Mouse (Mus musculus): ENCODE data around the gene Tcam1. TPM values are rescaled to one million over a fixed set of nuclear protein-coding genes. Genes with fewer than 3 reads are reported as not detected.
A peak's percentile ranks its signal among the peaks of the same experiment; 100 is the strongest.

The Tcam1 gene
- polyA plus RNA-seq, 1 experiment from 2014 or later = 0.06 TPM

DNA sequence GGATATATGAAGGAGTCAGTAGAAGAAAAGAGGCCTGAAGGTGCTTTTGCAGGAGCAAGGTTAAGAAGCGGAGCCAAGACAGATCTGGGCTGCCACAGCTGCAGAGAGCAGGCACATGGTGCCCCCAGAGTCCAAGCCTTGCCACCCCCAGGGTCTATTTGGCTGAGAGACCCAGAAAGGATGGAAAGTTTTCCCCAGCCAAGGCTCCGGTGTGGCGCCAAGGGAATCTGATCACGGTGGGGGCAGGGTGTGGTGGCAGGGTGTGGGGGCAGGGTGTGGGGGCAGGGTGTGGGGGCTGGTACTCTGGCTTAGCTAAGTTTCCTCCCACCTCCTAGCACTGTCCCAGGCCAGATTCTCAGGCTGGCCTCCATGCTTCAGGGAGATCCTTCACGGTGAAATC, 52.0 kb downstream of the Tcam1 start:
- ATAC-seq (ENCODE audit: low read depth) = no peak
- WGBS = 74% methylated on average over 5 of the region's 5 CpGs
- H3K4me1 ChIP-seq (replicated peaks) = peaks cover 6% of the 10 kb centered on the region; the same call in 1 of the 2 replicates
- no peak overlapping the region for H3K4me2 ChIP-seq
- H3K27ac ChIP-seq (replicated peaks) = no peak overlapping the region
- no peaks in the 10 kb centered on the region for H3K27me3 ChIP-seq
- H3K36me3 ChIP-seq = no peaks in the 10 kb centered on the region
- H3K9me3 ChIP-seq = no peaks in the 10 kb centered on the region
- no peak overlapping the region for H3K4me3 ChIP-seq
- no peak overlapping the region for H3K9ac ChIP-seq

DNA sequence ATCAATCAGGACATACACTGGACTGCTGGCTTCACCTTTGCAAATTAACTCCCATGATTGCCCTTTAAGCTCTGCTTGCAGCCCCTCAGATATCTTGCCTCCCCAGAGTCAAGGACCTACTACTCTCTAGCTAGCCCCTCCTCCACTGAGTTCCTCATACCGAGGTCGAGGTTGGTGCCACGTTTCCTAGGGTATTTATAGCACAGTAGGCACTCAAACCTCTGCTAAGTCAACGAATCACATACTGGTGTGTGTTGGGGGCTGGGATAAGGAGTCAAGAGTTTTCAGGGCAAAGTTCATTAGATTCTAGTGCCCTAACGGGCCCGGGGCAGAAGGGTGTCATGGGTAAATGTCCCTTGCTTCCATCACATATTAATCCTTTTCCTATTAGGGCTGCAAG, 52.7 kb downstream of the Tcam1 start:
- ATAC-seq (ENCODE audit: low read depth) = no peak
- Histone ChIP-seq H3K36me3 (no peaks in the 10 kb centered on the region), H3K27me3 (no peaks in the 10 kb centered on the region), H3K4me3 (no peak overlapping the region), H3K9me3 (no peaks in the 10 kb centered on the region), H3K4me2 (no peak overlapping the region), H3K4me1 (replicated peaks) (peaks cover 6% of the 10 kb centered on the region; the same call in 1 of the 2 replicates), H3K9ac (no peak overlapping the region), H3K27ac (replicated peaks) (no peak overlapping the region)
- 83% methylated on average over 6 of the region's 6 CpGs for whole genome bisulfite sequencing

DNA sequence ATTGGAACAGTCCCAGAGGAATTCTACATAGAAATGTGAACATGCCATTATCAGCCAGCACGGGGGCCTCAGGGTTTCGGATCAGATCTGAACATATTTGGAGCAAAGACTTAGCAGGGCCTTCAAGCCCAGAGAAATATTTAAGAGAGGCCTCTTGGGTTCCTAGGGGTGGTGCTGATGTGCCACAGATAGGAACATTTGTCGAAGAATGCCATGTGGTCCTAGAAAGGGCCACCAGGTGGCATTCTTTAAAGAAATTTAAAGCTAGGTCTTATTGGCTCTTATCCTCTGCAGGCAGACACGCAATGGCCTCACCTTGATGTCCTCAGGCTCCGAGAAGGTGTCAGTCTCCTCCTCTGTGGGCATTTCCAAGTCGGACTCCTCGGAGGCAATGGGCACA, 53.2 kb downstream of the Tcam1 start:
- Histone ChIP-seq H3K36me3 (no peaks in the 10 kb centered on the region), H3K4me1 (replicated peaks) (peaks cover 6% of the 10 kb centered on the region; the same call in 1 of the 2 replicates), H3K9ac (no peak overlapping the region), H3K9me3 (no peaks in the 10 kb centered on the region), H3K27me3 (no peaks in the 10 kb centered on the region), H3K4me2 (no peak overlapping the region), H3K27ac (replicated peaks) (no peak overlapping the region), H3K4me3 (no peak overlapping the region)
- no peak for ATAC-seq (ENCODE audit: low read depth)
- WGBS = 72% methylated on average over 7 of the region's 7 CpGs

DNA sequence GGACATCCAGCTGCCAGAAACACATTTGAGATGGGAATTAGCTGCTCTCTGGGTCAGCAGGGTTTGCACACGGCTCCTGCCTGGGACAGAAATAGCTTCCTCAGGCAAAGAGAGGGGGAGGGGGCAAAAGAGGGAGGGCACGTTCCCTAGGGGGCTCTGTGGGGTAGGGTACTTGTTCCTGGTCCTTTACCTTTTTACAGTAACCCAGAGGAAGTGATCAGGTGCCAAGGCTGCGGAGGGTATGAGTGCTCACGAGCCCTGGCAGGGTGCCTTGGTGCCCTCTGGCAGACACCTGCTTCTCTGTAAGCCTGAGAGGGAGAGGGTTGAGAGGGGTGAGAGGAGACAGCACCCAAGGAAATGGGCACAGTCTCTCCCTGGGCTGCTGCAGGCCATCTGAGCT, 56.0 kb downstream of the Tcam1 start:
- no peak overlapping the region for H3K9ac ChIP-seq
- no peaks in the 10 kb centered on the region for H3K9me3 ChIP-seq
- ATAC-seq (ENCODE audit: low read depth) = peak; percentile 32; the same call in 1 of the 2 replicates
- H3K4me3 ChIP-seq = no peak overlapping the region
- H3K36me3 ChIP-seq = no peaks in the 10 kb centered on the region
- H3K4me2 ChIP-seq = no peak overlapping the region
- no peaks in the 10 kb centered on the region for H3K27me3 ChIP-seq
- WGBS = 56% methylated on average over 4 of the region's 4 CpGs
- H3K4me1 ChIP-seq (replicated peaks) = peaks cover 6% of the 10 kb centered on the region; the same call in 1 of the 2 replicates
- no peak overlapping the region for H3K27ac ChIP-seq (replicated peaks)

DNA sequence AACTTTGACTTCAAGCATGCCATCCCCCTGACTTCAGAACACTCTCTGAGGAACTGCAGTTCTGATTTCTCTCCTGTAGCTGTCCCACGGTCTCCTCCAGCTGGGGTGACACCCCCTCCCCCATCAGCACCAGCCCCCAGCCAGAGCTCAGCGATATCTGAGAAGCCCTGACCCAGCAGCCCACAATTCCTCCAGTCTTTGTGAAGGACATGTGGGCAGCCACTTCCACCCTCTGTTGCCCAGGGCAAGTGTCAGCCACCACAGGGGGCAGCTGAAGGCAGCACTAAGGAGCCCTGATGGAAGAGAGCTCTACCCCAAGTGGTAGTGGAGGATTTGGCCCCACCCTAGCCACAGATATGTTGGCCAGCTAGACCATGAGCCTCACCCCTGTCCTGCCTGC, 57.6 kb downstream of the Tcam1 start:
- Histone ChIP-seq H3K27me3 (no peaks in the 10 kb centered on the region), H3K27ac (replicated peaks) (no peak overlapping the region), H3K36me3 (no peaks in the 10 kb centered on the region), H3K4me2 (no peak overlapping the region), H3K4me1 (replicated peaks) (peaks cover 9% of the 10 kb centered on the region; the same call in 1 of the 2 replicates), H3K4me3 (no peak overlapping the region), H3K9ac (no peak overlapping the region), H3K9me3 (no peaks in the 10 kb centered on the region)
- no peak for ATAC-seq (ENCODE audit: low read depth)
- WGBS = 18% methylated on average over 2 of the region's 2 CpGs

DNA sequence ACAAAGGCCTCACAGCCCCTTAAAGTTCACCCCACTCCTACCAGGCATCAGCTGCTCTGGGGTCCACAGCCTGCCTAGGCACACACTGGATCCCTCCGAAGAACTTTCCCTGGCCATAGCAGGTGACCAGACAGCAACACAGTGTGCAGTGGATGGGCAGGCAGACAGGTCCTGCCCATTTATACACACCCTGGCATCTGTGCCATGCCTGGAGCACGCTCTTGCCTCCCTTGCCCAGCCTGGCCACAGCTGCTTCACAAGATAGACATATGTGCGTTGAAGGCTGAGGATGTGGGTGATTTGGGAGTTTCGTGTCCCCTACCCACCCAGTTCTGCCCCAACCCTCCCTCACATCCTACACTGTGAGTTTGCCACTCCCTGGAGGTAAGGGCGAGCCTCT, 61.6 kb downstream of the Tcam1 start:
- Histone ChIP-seq H3K36me3 (no peaks in the 10 kb centered on the region), H3K4me2 (no peak overlapping the region), H3K27me3 (no peaks in the 10 kb centered on the region), H3K4me1 (replicated peaks) (0 out of 2 replicates have a peak, but pooled peaks cover 3% of the 10 kb centered on the region), H3K4me3 (no peak overlapping the region), H3K9me3 (no peaks in the 10 kb centered on the region), H3K27ac (replicated peaks) (no peak overlapping the region), H3K9ac (no peak overlapping the region)
- WGBS = 81% methylated on average over 5 of the region's 5 CpGs
- no peak for ATAC-seq (ENCODE audit: low read depth)

Other genes with a start within 250 kb of the Tcam1 start
- 110 and 116 TPM in 2 replicates for gene Dcaf7, start 239.8 kb upstream of the Tcam1 start, polyA plus RNA-seq (2015; fragmentation: Nextera tagmentation; extraction: Ambion mirVana)
- 7.5 and 8.9 TPM in 2 replicates for gene Taco1, start 210.6 kb upstream of the Tcam1 start, polyA plus RNA-seq (2015; fragmentation: Nextera tagmentation; extraction: Ambion mirVana)
- gene Map3k3, start 192.1 kb upstream of the Tcam1 start, polyA plus RNA-seq (2015; fragmentation: Nextera tagmentation; extraction: Ambion mirVana) = 15.9 and 18.0 TPM in 2 replicates
- gene Gm10840, start 115.8 kb upstream of the Tcam1 start, polyA plus RNA-seq (2015; fragmentation: Nextera tagmentation; extraction: Ambion mirVana) = not detected in 2 replicates
- 171 and 187 TPM in 2 replicates for gene Limd2, start 115.8 kb upstream of the Tcam1 start, polyA plus RNA-seq (2015; fragmentation: Nextera tagmentation; extraction: Ambion mirVana)
- gene Strada, start 74.5 kb upstream of the Tcam1 start, polyA plus RNA-seq (2015; fragmentation: Nextera tagmentation; extraction: Ambion mirVana) = 32.8 and 33.5 TPM in 2 replicates
- 96.7 and 111 TPM in 2 replicates for gene Ccdc47, start 60.3 kb upstream of the Tcam1 start, polyA plus RNA-seq (2015; fragmentation: Nextera tagmentation; extraction: Ambion mirVana)
- gene Ddx42, start 59.7 kb upstream of the Tcam1 start, polyA plus RNA-seq (2015; fragmentation: Nextera tagmentation; extraction: Ambion mirVana) = 87.1 and 89.8 TPM in 2 replicates
- 35.3 and 42.4 TPM in 2 replicates for gene Ftsj3, start 20.6 kb upstream of the Tcam1 start, polyA plus RNA-seq (2015; fragmentation: Nextera tagmentation; extraction: Ambion mirVana)
- 360 and 361 TPM in 2 replicates for gene Psmc5, start 20.5 kb upstream of the Tcam1 start, polyA plus RNA-seq (2015; fragmentation: Nextera tagmentation; extraction: Ambion mirVana)
- gene Smarcd2, start 3.7 kb upstream of the Tcam1 start, polyA plus RNA-seq (2015; fragmentation: Nextera tagmentation; extraction: Ambion mirVana) = 21.8 and 24.3 TPM in 2 replicates
- gene Gh, start 25.2 kb downstream of the Tcam1 start, polyA plus RNA-seq (2015; fragmentation: Nextera tagmentation; extraction: Ambion mirVana) = not detected in 2 replicates
- 0.99 and 1.6 TPM in 2 replicates for gene Cd79b, start 38.1 kb downstream of the Tcam1 start, polyA plus RNA-seq (2015; fragmentation: Nextera tagmentation; extraction: Ambion mirVana)
- gene Scn4a, start 76.6 kb downstream of the Tcam1 start, polyA plus RNA-seq (2015; fragmentation: Nextera tagmentation; extraction: Ambion mirVana) = 0.10 TPM in 1 of 2 replicates, not detected in the other
- not detected in 2 replicates for gene Prr29, start 88.8 kb downstream of the Tcam1 start, polyA plus RNA-seq (2015; fragmentation: Nextera tagmentation; extraction: Ambion mirVana)
- 18.3 and 19.3 TPM in 2 replicates for gene Icam2, start 111.4 kb downstream of the Tcam1 start, polyA plus RNA-seq (2015; fragmentation: Nextera tagmentation; extraction: Ambion mirVana)
- gene Ern1, start 211.2 kb downstream of the Tcam1 start, polyA plus RNA-seq (2015; fragmentation: Nextera tagmentation; extraction: Ambion mirVana) = 5.7 and 6.4 TPM in 2 replicates